Mouse (Mus musculus) midbrain, embryonic 13.5 days (tissue): ENCODE data around the gene Golga2. TPM values are rescaled to one million over a fixed set of nuclear protein-coding genes. Genes with fewer than 3 reads are reported as not detected.

Source experiments
- ATAC-seq: fragments of 200-750 bp; cut with Nextera tagmentation; 2 replicates; pipeline ENCODE4 v1.8.0; 2017; ENCODE audit warnings: mild to moderate bottlenecking, moderate TSS enrichment, moderate library complexity
- H3K27ac ChIP-seq: fragments of 300-500 bp; sonication (generic); 2 replicates; pipeline ENCODE4 v1.5.1; 2015; ENCODE audit warnings: inconsistent platforms, mild to moderate bottlenecking, moderate library complexity
- H3K27me3 ChIP-seq: fragments of 300-500 bp; sonication (generic); 2 replicates; pipeline ENCODE4 v1.6.1; 2015; ENCODE audit warnings: mild to moderate bottlenecking, inconsistent platforms
- H3K36me3 ChIP-seq: fragments of 300-500 bp; sonication (generic); 2 replicates; pipeline ENCODE4 v1.6.1; 2015; ENCODE audit warnings: mild to moderate bottlenecking, inconsistent platforms
- H3K4me1 ChIP-seq: fragments of 300-500 bp; sonication (generic); replicated peaks from 2 replicates; pipeline ENCODE4 v1.6.1; 2015; ENCODE audit warnings: inconsistent platforms
- H3K4me2 ChIP-seq: fragments of 300-500 bp; sonication (generic); replicated peaks from 2 replicates; pipeline ENCODE4 v1.6.1; 2015; ENCODE audit warnings: moderate library complexity, mild to moderate bottlenecking, inconsistent platforms
- H3K4me3 ChIP-seq: fragments of 300-500 bp; sonication (generic); replicated peaks from 2 replicates; pipeline ENCODE4 v1.5.1; 2015; ENCODE audit warnings: mild to moderate bottlenecking, inconsistent platforms
- H3K9ac ChIP-seq: fragments of 300-500 bp; sonication (generic); replicated peaks from 2 replicates; pipeline ENCODE4 v1.6.1; 2015; ENCODE audit warnings: mild to moderate bottlenecking, inconsistent platforms
- H3K9me3 ChIP-seq: fragments of 300-500 bp; sonication (generic); 2 replicates; pipeline ENCODE4 v1.6.1; 2016; ENCODE audit warnings: mild to moderate bottlenecking, inconsistent platforms
- WGBS: fragments of 180-500 bp; shearing (Covaris S2); methylation state at CpG from one replicate; pipeline ENCODE4 v1.1.7; 2015; 5-methylcytosine and 5-hydroxymethylcytosine counted together
- polyA plus RNA-seq: library from polyadenylated mRNA; unstranded; fragments of >200 nt; fragmentation: Nextera tagmentation; extraction: Ambion mirVana; gene quantifications from 2 replicates; pipeline ENCODE4 v1.2.1, GENCODE M21; 2015

Golga2 gene
- polyA plus RNA-seq, result 26.0 and 26.7 TPM in 2 replicates

- Histone ChIP-seq H3K4me1 (peaks cover 24% of the 10 kb centered on the region), H3K27ac (peak within 1 kb of the TSS; percentile 67), H3K36me3 (peaks cover 36% of the 10 kb centered on the region), H3K4me3 (peak within 1 kb of the TSS; percentile 92), H3K27me3 (no peaks in the 10 kb centered on the region), H3K9me3 (no peaks in the 10 kb centered on the region), H3K9ac (peak within 1 kb of the TSS; percentile 94), H3K4me2 (peak within 1 kb of the TSS; percentile 92)
- WGBS, result 0% methylated on average over 23 of the region's 23 CpGs
- ATAC-seq, result peak; percentile 19; the same call in 1 of the 2 replicates
Measured at GRCm38 (mm10) chr2:32287334-32287840, at the start of gene Golga2. Gene Golga2, plus strand, starts transcription at chr2:32287384.

GRCm38 (mm10) chr2:32237571-32237970 is 49.6 kb upstream of the Golga2 start:
- no peaks in the 10 kb centered on the region for H3K9me3 ChIP-seq
- no peaks in the 10 kb centered on the region for H3K27me3 ChIP-seq
- peaks cover 25% of the 10 kb centered on the region for H3K4me1 ChIP-seq
- peaks cover 32% of the 10 kb centered on the region for H3K36me3 ChIP-seq
- peak overlapping the region; percentile 73 for H3K4me3 ChIP-seq
- H3K27ac ChIP-seq, result no peak overlapping the region
- H3K4me2 ChIP-seq, result peak overlapping the region; percentile 89
- H3K9ac ChIP-seq, result peak overlapping the region; percentile 81
- WGBS, result 48% methylated on average over 4 of the region's 4 CpGs
- no peak for ATAC-seq

GRCm38 (mm10) chr2:32238708-32239435 is 48.3 kb upstream of the Golga2 start:
- Histone ChIP-seq H3K4me2 (no peak overlapping the region), H3K4me3 (no peak overlapping the region), H3K36me3 (peaks cover 31% of the 10 kb centered on the region), H3K27me3 (no peaks in the 10 kb centered on the region), H3K4me1 (peaks cover 25% of the 10 kb centered on the region), H3K27ac (no peak overlapping the region), H3K9me3 (no peaks in the 10 kb centered on the region), H3K9ac (no peak overlapping the region)
- WGBS, result 92% methylated on average over 9 of the region's 9 CpGs
- no peak for ATAC-seq

- Histone ChIP-seq H3K9ac (no peak overlapping the region), H3K27ac (no peak overlapping the region), H3K4me3 (no peak overlapping the region), H3K4me2 (no peak overlapping the region), H3K36me3 (peaks cover 45% of the 10 kb centered on the region), H3K4me1 (peaks cover 12% of the 10 kb centered on the region), H3K27me3 (no peaks in the 10 kb centered on the region), H3K9me3 (no peaks in the 10 kb centered on the region)
- no peak for ATAC-seq
- WGBS, result 79% methylated on average over 5 of the region's 5 CpGs
Measured at GRCm38 (mm10) chr2:32240591-32240990, 46.6 kb upstream of the Golga2 start.

- H3K4me3 ChIP-seq, result no peak overlapping the region
- H3K4me1 ChIP-seq, result peaks cover 1% of the 10 kb centered on the region
- no peak overlapping the region for H3K9ac ChIP-seq
- peaks cover 68% of the 10 kb centered on the region for H3K36me3 ChIP-seq
- H3K27ac ChIP-seq, result no peak overlapping the region
- ATAC-seq, result no peak
- H3K9me3 ChIP-seq, result no peaks in the 10 kb centered on the region
- H3K4me2 ChIP-seq, result no peak overlapping the region
- no peaks in the 10 kb centered on the region for H3K27me3 ChIP-seq
- 94% methylated on average over 4 of the region's 4 CpGs for WGBS
Measured at GRCm38 (mm10) chr2:32242986-32243385, 44.2 kb upstream of the Golga2 start.

GRCm38 (mm10) chr2:32246741-32247140 is 40.4 kb upstream of the Golga2 start:
- Histone ChIP-seq H3K27ac (no peak overlapping the region), H3K9ac (no peak overlapping the region), H3K27me3 (no peaks in the 10 kb centered on the region), H3K9me3 (no peaks in the 10 kb centered on the region), H3K36me3 (peaks cover 93% of the 10 kb centered on the region), H3K4me3 (no peak overlapping the region), H3K4me1 (no peaks in the 10 kb centered on the region), H3K4me2 (no peak overlapping the region)
- 91% methylated on average over 4 of the region's 4 CpGs for WGBS
- ATAC-seq, result no peak

- no peak overlapping the region for H3K4me2 ChIP-seq
- ATAC-seq, result no peak
- no peak overlapping the region for H3K9ac ChIP-seq
- H3K27me3 ChIP-seq, result no peaks in the 10 kb centered on the region
- H3K36me3 ChIP-seq, result peaks cover 98% of the 10 kb centered on the region
- H3K9me3 ChIP-seq, result no peaks in the 10 kb centered on the region
- no peak overlapping the region for H3K4me3 ChIP-seq
- H3K4me1 ChIP-seq, result no peaks in the 10 kb centered on the region
- 82% methylated on average over 10 of the region's 10 CpGs for WGBS
- H3K27ac ChIP-seq, result no peak overlapping the region
Measured at GRCm38 (mm10) chr2:32248377-32249361, 38.5 kb upstream of the Golga2 start.

- H3K4me3 ChIP-seq, result no peak overlapping the region
- no peak overlapping the region; the same call in 1 of the 2 replicates for H3K9ac ChIP-seq
- no peaks in the 10 kb centered on the region for H3K4me1 ChIP-seq
- H3K9me3 ChIP-seq, result no peaks in the 10 kb centered on the region
- no peaks in the 10 kb centered on the region for H3K27me3 ChIP-seq
- peaks cover 97% of the 10 kb centered on the region for H3K36me3 ChIP-seq
- no peak overlapping the region for H3K4me2 ChIP-seq
- no peak for ATAC-seq
- H3K27ac ChIP-seq, result no peak overlapping the region
- WGBS, result 93% methylated on average over 12 of the region's 12 CpGs
Measured at GRCm38 (mm10) chr2:32251791-32252527, 35.2 kb upstream of the Golga2 start.

GRCm38 (mm10) chr2:32252658-32253057 is 34.5 kb upstream of the Golga2 start:
- Histone ChIP-seq H3K4me2 (no peak overlapping the region), H3K27ac (no peak overlapping the region), H3K36me3 (peaks cover 97% of the 10 kb centered on the region), H3K9me3 (no peaks in the 10 kb centered on the region), H3K9ac (no peak overlapping the region), H3K4me1 (no peaks in the 10 kb centered on the region), H3K4me3 (no peak overlapping the region), H3K27me3 (no peaks in the 10 kb centered on the region)
- WGBS, result 96% methylated on average over 5 of the region's 5 CpGs
- no peak for ATAC-seq

- Histone ChIP-seq H3K36me3 (peaks cover 97% of the 10 kb centered on the region), H3K27ac (no peak overlapping the region), H3K4me2 (no peak overlapping the region), H3K4me1 (no peaks in the 10 kb centered on the region), H3K9me3 (no peaks in the 10 kb centered on the region), H3K27me3 (no peaks in the 10 kb centered on the region), H3K4me3 (no peak overlapping the region), H3K9ac (no peak overlapping the region)
- ATAC-seq, result no peak
- WGBS, result 95% methylated on average over 1 of the region's 1 CpGs
Measured at GRCm38 (mm10) chr2:32253352-32253751, 33.8 kb upstream of the Golga2 start.

GRCm38 (mm10) chr2:32254563-32254962 is 32.6 kb upstream of the Golga2 start:
- Histone ChIP-seq H3K27ac (no peak overlapping the region), H3K4me3 (no peak overlapping the region), H3K9ac (no peak overlapping the region), H3K4me2 (no peak overlapping the region), H3K36me3 (peaks cover 87% of the 10 kb centered on the region), H3K4me1 (peaks cover 11% of the 10 kb centered on the region), H3K27me3 (no peaks in the 10 kb centered on the region), H3K9me3 (no peaks in the 10 kb centered on the region)
- no peak for ATAC-seq
- WGBS, result 91% methylated on average over 5 of the region's 5 CpGs
